Mouse (Mus musculus): ENCODE data around the gene Ghrhr. TPM values are rescaled to one million over a fixed set of nuclear protein-coding genes. Genes with fewer than 3 reads are reported as not detected.

The Ghrhr gene
- polyA plus RNA-seq, 1 experiment from 2014 or later: not detected

- ATAC-seq (ENCODE audit: insufficient read depth, low FRiP score, low read depth): no peak
Measured at GRCm38 (mm10) chr6:55383897-55384296, 7.8 kb downstream of the Ghrhr start.

GRCm38 (mm10) chr6:55384356-55384951 lies 8.4 kb downstream of the Ghrhr start:
- no peaks in the 10 kb centered on the region for H3K9me3 ChIP-seq
- no peak overlapping the region for H3K4me3 ChIP-seq (replicated peaks)
- no peaks in the 10 kb centered on the region for H3K27me3 ChIP-seq (replicated peaks)
- no peak for ATAC-seq (ENCODE audit: insufficient read depth, low FRiP score, low read depth)
- no peak overlapping the region for H3K27ac ChIP-seq
- no peak overlapping the region for H3K9ac ChIP-seq
- no peaks in the 10 kb centered on the region for H3K36me3 ChIP-seq
- 60% methylated on average over 5 of the region's 5 CpGs for WGBS
- no peaks in the 10 kb centered on the region for H3K4me1 ChIP-seq
- no peak overlapping the region for H3K4me2 ChIP-seq

More at GRCm38 (mm10) chr6:55383897-55384296, 7.8 kb downstream of the Ghrhr start:
- H3K27me3 ChIP-seq (replicated peaks): no peaks in the 10 kb centered on the region
- H3K9me3 ChIP-seq: no peaks in the 10 kb centered on the region
- no peaks in the 10 kb centered on the region for H3K36me3 ChIP-seq
- no peak overlapping the region for H3K4me2 ChIP-seq
- H3K9ac ChIP-seq: no peak overlapping the region
- no peak overlapping the region for H3K27ac ChIP-seq
- H3K4me3 ChIP-seq (replicated peaks): no peak overlapping the region
- 12% methylated on average over 1 of the region's 1 CpGs for WGBS
- H3K4me1 ChIP-seq: no peaks in the 10 kb centered on the region

GRCm38 (mm10) chr6:55388546-55389169 lies 12.6 kb downstream of the Ghrhr start:
- Histone ChIP-seq H3K4me3 (replicated peaks) (no peak overlapping the region), H3K9me3 (no peaks in the 10 kb centered on the region), H3K36me3 (no peaks in the 10 kb centered on the region), H3K27ac (no peak overlapping the region), H3K27me3 (replicated peaks) (no peaks in the 10 kb centered on the region; the same call in 1 of the 2 replicates), H3K4me2 (no peak overlapping the region), H3K9ac (no peak overlapping the region), H3K4me1 (no peaks in the 10 kb centered on the region)
- WGBS: 44% methylated on average over 12 of the region's 12 CpGs
- ATAC-seq (ENCODE audit: insufficient read depth, low FRiP score, low read depth): no peak

GRCm38 (mm10) chr6:55389321-55389720 lies 13.2 kb downstream of the Ghrhr start:
- 58% methylated on average over 5 of the region's 5 CpGs for WGBS
- no peak for ATAC-seq (ENCODE audit: insufficient read depth, low FRiP score, low read depth)
- Histone ChIP-seq H3K9me3 (no peaks in the 10 kb centered on the region), H3K27ac (no peak overlapping the region), H3K4me1 (no peaks in the 10 kb centered on the region), H3K36me3 (no peaks in the 10 kb centered on the region), H3K27me3 (replicated peaks) (no peaks in the 10 kb centered on the region; the same call in 1 of the 2 replicates), H3K9ac (no peak overlapping the region), H3K4me3 (replicated peaks) (no peak overlapping the region), H3K4me2 (no peak overlapping the region)

GRCm38 (mm10) chr6:55391814-55392213 lies 15.7 kb downstream of the Ghrhr start:
- peaks cover 6% of the 10 kb centered on the region for H3K4me1 ChIP-seq
- no peaks in the 10 kb centered on the region for H3K36me3 ChIP-seq
- H3K4me2 ChIP-seq: no peak overlapping the region
- no peaks in the 10 kb centered on the region; the same call in 1 of the 2 replicates for H3K27me3 ChIP-seq (replicated peaks)
- no peak overlapping the region for H3K9ac ChIP-seq
- no peak overlapping the region for H3K4me3 ChIP-seq (replicated peaks)
- no peaks in the 10 kb centered on the region for H3K9me3 ChIP-seq
- H3K27ac ChIP-seq: no peak overlapping the region
- no peak for ATAC-seq (ENCODE audit: insufficient read depth, low FRiP score, low read depth)
- WGBS: 25% methylated on average over 4 of the region's 4 CpGs

GRCm38 (mm10) chr6:55392453-55392852 lies 16.4 kb downstream of the Ghrhr start:
- Histone ChIP-seq H3K9ac (no peak overlapping the region), H3K36me3 (no peaks in the 10 kb centered on the region), H3K9me3 (no peaks in the 10 kb centered on the region), H3K4me2 (no peak overlapping the region), H3K4me3 (replicated peaks) (no peak overlapping the region), H3K27ac (no peak overlapping the region), H3K27me3 (replicated peaks) (no peaks in the 10 kb centered on the region; the same call in 1 of the 2 replicates), H3K4me1 (peaks cover 8% of the 10 kb centered on the region)
- WGBS: 10% methylated on average over 4 of the region's 4 CpGs
- 0 out of 2 replicates have a peak, but pooled peaks have one; percentile 24 for ATAC-seq (ENCODE audit: insufficient read depth, low FRiP score, low read depth)

- Histone ChIP-seq H3K36me3 (no peaks in the 10 kb centered on the region), H3K4me1 (peaks cover 8% of the 10 kb centered on the region), H3K9ac (no peak overlapping the region), H3K27me3 (replicated peaks) (no peaks in the 10 kb centered on the region; the same call in 1 of the 2 replicates), H3K9me3 (no peaks in the 10 kb centered on the region), H3K4me2 (no peak overlapping the region), H3K27ac (no peak overlapping the region), H3K4me3 (replicated peaks) (no peak overlapping the region)
- no peak for ATAC-seq (ENCODE audit: insufficient read depth, low FRiP score, low read depth)
- 77% methylated on average over 10 of the region's 10 CpGs for WGBS
Measured at GRCm38 (mm10) chr6:55394854-55395253, 18.8 kb downstream of the Ghrhr start.

- peaks cover 8% of the 10 kb centered on the region for H3K4me1 ChIP-seq
- H3K27ac ChIP-seq: peak overlapping the region; percentile 81
- no peak overlapping the region for H3K9ac ChIP-seq
- H3K27me3 ChIP-seq (replicated peaks): no peaks in the 10 kb centered on the region
- H3K4me2 ChIP-seq: 0 out of 2 replicates have a peak overlapping the region, but pooled peaks have one; percentile 3
- no peaks in the 10 kb centered on the region for H3K9me3 ChIP-seq
- H3K4me3 ChIP-seq (replicated peaks): no peak overlapping the region
- 20% methylated on average over 3 of the region's 3 CpGs for WGBS
- no peaks in the 10 kb centered on the region for H3K36me3 ChIP-seq
- ATAC-seq (ENCODE audit: insufficient read depth, low FRiP score, low read depth): peak; percentile 78
Measured at GRCm38 (mm10) chr6:55396176-55396575, 20.1 kb downstream of the Ghrhr start.

- Histone ChIP-seq H3K9ac (peak overlapping the region; percentile 14; the same call in 1 of the 2 replicates), H3K36me3 (no peaks in the 10 kb centered on the region), H3K9me3 (no peaks in the 10 kb centered on the region), H3K4me3 (replicated peaks) (no peak overlapping the region), H3K27ac (peak overlapping the region; percentile 81), H3K27me3 (replicated peaks) (no peaks in the 10 kb centered on the region), H3K4me2 (peak overlapping the region; percentile 3; the same call in 1 of the 2 replicates), H3K4me1 (peaks cover 8% of the 10 kb centered on the region)
- peak; percentile 70 for ATAC-seq (ENCODE audit: insufficient read depth, low FRiP score, low read depth)
- WGBS: 54% methylated on average over 11 of the region's 11 CpGs
Measured at GRCm38 (mm10) chr6:55396622-55397041, 20.5 kb downstream of the Ghrhr start.

GRCm38 (mm10) chr6:55398869-55399628 lies 23.0 kb downstream of the Ghrhr start:
- ATAC-seq (ENCODE audit: insufficient read depth, low FRiP score, low read depth): no peak

GRCm38 (mm10) chr6:55399910-55400309 lies 23.8 kb downstream of the Ghrhr start:
- Histone ChIP-seq H3K9ac (no peak overlapping the region), H3K36me3 (no peaks in the 10 kb centered on the region), H3K4me1 (peaks cover 8% of the 10 kb centered on the region), H3K4me3 (replicated peaks) (no peak overlapping the region), H3K4me2 (no peak overlapping the region), H3K27ac (no peak overlapping the region), H3K9me3 (no peaks in the 10 kb centered on the region), H3K27me3 (replicated peaks) (no peaks in the 10 kb centered on the region)
- ATAC-seq (ENCODE audit: insufficient read depth, low FRiP score, low read depth): no peak
- WGBS: 72% methylated on average over 5 of the region's 5 CpGs

More at GRCm38 (mm10) chr6:55398869-55399628, 23.0 kb downstream of the Ghrhr start:
- H3K4me3 ChIP-seq (replicated peaks): no peak overlapping the region
- no peak overlapping the region for H3K9ac ChIP-seq
- peaks cover 8% of the 10 kb centered on the region for H3K4me1 ChIP-seq
- H3K27ac ChIP-seq: no peak overlapping the region
- no peak overlapping the region for H3K4me2 ChIP-seq
- H3K9me3 ChIP-seq: no peaks in the 10 kb centered on the region
- no peaks in the 10 kb centered on the region for H3K27me3 ChIP-seq (replicated peaks)
- H3K36me3 ChIP-seq: no peaks in the 10 kb centered on the region
- 62% methylated on average over 9 of the region's 9 CpGs for WGBS
